Mouse (Mus musculus): ENCODE results near the gene Cacnb1.

- TF ChIP-seq CTCF (IDR thresholded peaks at IDR 0.05; ENCODE audit: extremely low read depth, insufficient read depth, low read length), result no peak
- no peak for TF ChIP-seq POLR2A (IDR thresholded peaks at IDR 0.05; ENCODE audit: extremely low read depth, insufficient read depth, low read length)
Observed at GRCm38 (mm10) chr11:97956905-97957560, 65.8 kb downstream of the Cacnb1 start.

Measured in cortical plate, adult 2 months (tissue).